Mouse (Mus musculus) cerebellum, adult 18-20 months (tissue): ENCODE measurements around the gene Loxl3.

Experiments
- DNase-seq, 2 experiments: peaks; one replicate each; pipeline ENCODE4 v3.0.0; 2021

Gene Loxl3

DNA sequence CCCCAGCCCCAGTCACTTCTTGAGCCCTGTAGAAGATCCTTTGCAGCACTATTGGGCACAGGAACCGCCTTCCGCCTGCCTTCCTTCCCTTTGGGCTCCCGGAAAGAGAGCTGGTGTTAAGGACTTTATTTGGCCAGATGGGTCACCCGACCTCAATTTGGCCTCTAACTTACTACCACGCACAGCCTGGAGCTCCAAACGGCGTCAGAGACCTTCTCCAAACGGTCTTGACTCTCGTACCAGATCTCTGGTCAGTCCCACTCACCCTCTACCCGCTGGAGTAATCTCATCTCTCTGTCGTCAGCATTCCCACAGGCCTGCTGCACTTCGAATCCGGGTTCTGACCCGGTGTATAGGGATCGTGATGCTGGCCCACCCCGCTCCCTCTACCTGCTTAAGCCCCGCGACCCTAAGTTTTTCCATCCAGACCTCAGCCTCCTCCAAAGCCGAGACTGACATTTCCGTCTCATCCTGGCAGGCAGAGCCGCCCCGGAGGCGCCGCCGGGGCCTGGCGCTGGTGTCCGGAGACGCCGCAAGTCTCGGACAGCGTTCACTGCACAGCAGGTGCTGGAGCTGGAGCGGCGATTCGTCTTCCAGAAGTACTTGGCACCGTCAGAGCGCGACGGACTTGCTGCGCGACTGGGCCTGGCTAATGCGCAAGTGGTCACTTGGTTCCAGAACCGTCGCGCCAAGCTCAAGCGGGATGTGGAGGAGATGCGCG lies 53.4 kb downstream of the Loxl3 start:
- DNase-seq = no peak

GRCm38 (mm10) chr6:83087926-83088260 lies 53.9 kb downstream of the Loxl3 start:
- no peak for DNase-seq

GRCm38 (mm10) chr6:83092416-83093127 lies 58.6 kb downstream of the Loxl3 start:
- DNase-seq = no peak

DNA sequence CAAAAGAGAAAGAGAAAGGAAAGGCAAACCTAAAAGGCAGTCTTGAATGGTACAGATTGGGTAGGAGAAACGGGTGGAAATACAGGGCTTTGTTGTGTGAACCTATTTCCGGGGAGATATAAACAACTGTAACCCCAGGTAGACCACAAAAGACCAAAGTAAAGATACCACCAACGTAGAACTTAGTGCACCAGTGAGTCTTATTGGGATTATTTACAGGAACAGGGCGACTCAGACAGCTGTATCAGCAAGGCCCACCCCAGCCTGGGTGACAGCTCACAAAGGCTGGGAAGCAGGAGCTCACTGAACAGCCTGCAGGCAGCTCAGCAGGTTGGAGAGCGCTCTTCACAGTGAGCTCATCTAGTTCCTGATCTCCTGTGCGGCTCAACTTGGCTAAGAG lies 62.0 kb downstream of the Loxl3 start:
- DNase-seq = no peak

DNA sequence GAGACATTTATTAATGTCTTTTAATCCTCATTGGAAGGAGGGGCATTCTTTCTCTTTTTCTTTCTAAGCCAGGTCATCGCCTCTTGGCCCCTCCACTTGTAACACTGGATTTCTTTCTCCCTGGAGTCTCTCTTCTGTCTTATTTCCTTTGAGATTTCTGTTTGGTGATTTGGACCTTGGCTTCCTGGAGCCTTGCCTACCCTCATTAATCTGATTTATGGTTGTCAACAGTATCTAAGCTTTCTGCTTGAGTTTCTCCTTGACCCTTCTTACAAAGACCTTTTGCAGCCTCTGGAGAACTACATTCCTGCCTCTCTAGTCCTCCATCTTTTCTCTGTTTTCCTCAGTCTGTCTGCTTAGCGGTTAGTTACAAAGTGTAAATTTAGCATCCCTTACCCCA lies 64.4 kb downstream of the Loxl3 start:
- no peak for DNase-seq

DNA sequence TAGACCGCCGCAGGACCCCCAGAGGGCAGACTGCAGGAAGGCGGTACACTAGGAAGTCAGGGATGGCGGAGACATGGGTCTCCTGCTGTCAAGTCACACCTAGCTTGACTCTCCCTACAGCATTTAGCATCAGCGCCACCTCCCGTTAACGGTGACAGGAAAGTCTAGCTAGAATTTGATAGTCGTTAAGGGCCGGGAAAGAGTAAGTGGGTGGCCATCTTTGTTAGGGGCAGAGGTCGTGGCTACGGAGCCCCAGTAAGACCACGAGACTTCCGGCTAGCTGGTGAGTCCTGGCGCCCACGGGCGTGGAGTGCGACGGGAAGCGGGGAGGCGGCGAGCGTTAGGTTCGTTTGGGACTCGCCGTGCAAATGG lies 67.3 kb downstream of the Loxl3 start, which contains the start of the genes Ccdc142 and Gm42688:
Gene Ccdc142 (plus strand): TSS at position 286 of the 372 bp plus-strand sequence.
Gene Gm42688 (plus strand): TSS at position 302 of the 372 bp plus-strand sequence.
- DNase-seq = peak; percentile 91 to 94

DNA sequence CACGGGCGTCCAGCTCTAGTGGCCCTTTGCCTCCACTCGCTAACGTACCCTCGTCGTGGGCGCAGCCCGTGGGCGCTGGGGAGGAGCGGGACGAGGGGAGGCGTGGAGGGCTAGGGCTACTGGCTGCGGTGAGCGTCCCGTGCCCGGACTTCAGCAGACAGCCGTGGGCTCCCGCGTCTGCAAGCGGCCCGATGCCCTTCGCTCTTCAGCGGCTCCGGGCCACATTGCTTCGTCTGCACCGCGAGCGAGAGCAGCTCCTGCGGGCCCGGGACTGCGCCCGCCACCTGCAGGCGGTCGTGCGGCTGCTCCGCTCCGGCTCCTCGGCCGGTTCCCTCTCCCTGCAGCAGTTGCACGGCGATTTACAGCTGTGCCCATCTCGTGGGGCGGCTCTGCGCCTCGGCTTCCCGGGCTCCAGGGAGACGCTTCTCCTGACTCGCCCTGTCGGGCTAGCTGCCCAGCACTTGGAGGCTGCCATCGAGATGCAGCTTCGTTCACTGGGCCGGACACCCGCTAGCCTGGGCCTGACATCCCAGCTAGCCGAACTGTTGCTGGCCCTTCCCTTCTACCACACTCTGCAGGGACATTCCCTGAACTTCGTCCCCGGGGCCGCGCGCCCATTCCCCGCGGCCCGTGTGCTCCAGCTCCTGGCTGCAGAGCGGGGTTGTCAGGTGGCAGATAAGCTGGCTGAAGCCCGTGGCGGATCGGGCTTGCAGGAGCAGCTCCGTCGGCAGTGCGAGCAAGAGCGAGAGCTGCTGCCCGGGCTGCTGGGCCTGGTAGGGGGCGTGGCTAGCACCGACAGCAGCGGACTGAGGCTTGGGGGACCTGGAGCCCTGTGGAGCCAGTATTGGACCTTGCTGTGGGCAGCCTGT lies 67.9 kb downstream of the Loxl3 start:
- DNase-seq = peak; percentile 52 to 72
